Mouse (Mus musculus) cerebellum, adult 11-12 months (tissue): Measurements from ENCODE around the gene Etfrf1.

Experiments used
- DNase-seq: peaks from one replicate; pipeline ENCODE4 v3.0.0; 2022

Gene Etfrf1

GRCm38 (mm10) chr6:145226296-145226695, 15.4 kb downstream of the Etfrf1 start:
- no peak for DNase-seq

- no peak for DNase-seq
These were observed 23.5 kb downstream of the Etfrf1 start for GRCm38 (mm10) chr6:145234391-145234790.

DNA sequence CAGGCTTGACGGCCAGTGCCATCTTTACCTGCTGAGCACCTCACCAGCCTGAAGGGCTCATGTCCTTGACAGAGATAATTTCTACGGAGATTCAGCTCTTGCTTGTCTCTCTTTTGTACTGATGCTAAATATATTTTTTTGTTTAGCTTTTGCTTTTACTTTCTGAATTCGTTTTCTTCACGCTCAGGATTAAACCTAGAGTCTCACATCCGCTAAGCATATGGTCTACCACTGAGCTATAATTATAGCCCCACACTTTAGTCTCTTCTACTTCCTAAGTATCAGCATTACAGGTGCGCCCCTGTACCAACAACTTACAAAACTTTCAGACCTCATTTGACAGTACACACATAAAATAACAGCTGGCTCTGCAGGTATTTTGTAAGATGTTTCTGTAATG, 24.4 kb downstream of the Etfrf1 start:
- no peak for DNase-seq

- DNase-seq, result no peak
These were observed 26.2 kb downstream of the Etfrf1 start for GRCm38 (mm10) chr6:145237148-145237547.

DNA sequence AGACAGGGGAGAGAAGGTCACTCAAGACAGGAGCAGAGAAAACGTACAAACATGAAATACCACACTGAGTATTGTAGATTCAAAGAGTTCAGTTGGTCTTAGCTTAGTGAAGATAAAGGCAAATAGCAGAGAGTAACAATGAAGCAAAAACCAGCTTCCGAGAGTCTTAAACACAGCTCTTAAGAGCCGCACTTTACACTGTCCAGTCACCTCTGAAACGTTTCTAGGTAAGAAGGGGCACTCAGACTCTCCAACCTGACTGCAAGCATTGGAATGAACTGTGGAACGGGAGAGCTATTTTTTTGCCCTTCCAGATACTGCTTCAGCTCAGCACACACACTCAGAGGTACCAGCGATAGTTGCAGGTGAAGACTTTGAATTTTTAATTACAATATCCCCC, 29.4 kb downstream of the Etfrf1 start:
- DNase-seq, result no peak

- no peak for DNase-seq
These were observed 31.6 kb downstream of the Etfrf1 start for GRCm38 (mm10) chr6:145242521-145242920.

DNA sequence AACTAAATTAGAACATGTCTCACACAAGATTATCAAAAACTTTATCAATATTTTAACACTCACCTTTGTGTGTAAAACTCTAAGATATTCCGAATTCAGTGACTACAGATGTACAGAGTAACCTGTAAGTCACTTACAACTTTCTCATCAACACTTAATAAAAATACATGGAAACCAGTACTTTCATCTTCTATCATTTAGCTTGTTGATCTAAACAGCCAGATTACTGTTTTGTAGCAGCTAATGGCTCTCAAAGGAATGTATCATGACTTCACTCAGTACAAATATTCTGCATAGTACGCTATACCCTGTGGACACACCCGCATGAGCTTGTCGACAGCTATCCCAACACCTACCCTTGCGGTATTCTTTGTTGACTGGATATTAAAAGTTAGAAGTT, 35.9 kb downstream of the Etfrf1 start:
- no peak for DNase-seq

DNA sequence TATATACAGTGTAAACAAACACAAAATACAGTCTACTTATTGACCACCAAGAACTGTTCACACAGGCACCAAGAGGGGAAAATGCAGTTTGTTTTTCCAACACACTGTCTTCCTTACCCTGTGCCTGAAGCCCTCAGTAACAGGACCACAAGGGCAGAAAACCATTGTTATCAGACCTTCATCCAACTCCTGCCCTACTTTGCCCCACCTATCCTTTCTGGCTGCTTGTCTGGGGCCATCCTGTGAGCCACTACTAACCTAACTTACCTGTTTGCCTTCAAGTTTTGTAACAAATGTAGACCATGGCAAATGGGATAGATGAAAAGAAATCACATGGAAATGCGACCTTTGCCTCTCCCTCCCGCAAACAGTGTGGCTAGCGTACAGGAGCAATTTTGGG, 37.0 kb downstream of the Etfrf1 start:
- no peak for DNase-seq

GRCm38 (mm10) chr6:145249291-145250184, 38.6 kb downstream of the Etfrf1 start:
- DNase-seq, result peak; percentile 72

DNA sequence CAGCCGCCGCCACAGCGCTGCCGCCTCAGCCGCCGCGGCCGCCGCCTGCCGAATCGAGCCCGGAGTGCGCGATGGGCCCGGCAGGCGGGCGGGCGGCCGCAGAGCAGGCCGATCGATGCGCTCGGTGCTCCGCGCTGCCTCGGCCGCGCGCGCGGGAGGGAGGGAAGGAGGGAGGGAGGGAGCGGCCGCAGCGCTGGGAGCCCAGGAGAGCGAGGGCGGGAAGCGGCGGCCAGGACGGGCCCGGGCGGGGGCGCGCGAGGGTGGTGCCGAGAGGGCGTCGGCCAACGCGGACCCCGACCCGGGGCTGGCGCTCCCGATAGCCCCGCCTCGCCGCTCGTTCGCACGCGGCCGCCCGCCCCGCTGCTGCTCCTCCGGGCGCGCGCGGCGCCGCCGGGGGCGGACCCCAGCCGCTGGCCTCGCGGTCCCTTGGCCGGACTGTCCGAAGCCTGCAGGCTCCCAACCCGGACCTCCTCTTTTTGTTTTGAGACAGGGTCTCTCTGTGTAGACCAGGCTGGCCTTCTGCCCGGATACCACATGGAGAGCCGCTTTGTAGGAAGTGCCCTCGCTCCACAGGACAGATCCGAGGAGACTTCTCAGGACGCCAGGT, 39.4 kb downstream of the Etfrf1 start, which contains the start of gene Kras:
Kras (minus strand) TSS at position 55 of the 607 bp plus-strand sequence.
- peak; percentile 89 for DNase-seq

- DNase-seq, result no peak
These were observed 39.9 kb downstream of the Etfrf1 start for GRCm38 (mm10) chr6:145250820-145251219.

DNA sequence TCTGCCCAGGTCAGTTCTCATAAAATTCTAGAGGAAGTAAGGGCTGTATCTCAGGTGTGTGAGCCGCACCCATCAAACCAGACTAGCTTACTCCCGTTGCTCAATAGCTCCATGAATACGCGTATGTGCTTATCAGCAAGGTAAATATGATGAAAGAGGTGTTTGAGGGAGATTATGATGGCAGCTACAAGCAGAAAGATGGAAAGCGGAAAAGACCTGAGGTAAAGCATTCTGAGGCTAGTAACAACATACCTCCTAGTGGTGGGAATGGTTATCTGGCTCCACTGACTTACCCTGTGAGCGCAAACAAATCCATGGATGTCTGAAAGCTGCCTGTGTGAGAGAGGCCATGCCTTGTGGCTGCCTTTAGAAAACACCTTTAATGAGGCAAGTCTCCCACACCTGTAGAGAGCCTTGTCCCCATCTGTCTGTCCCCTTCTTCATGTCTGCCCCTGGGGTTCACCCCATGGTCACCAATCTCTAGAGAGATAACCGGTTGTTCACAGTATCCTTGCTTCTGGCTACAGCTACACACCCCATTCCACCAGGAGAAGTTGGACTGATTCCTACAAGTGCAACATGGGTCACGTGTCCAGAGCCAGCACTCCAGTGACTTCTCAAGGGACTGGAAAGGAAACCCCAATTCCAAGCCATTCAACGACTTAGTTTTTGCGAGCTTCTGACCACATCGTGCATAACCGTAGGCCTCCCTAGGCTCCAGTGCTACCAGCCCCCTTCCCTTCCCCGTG, 45.2 kb downstream of the Etfrf1 start:
- no peak for DNase-seq

DNA sequence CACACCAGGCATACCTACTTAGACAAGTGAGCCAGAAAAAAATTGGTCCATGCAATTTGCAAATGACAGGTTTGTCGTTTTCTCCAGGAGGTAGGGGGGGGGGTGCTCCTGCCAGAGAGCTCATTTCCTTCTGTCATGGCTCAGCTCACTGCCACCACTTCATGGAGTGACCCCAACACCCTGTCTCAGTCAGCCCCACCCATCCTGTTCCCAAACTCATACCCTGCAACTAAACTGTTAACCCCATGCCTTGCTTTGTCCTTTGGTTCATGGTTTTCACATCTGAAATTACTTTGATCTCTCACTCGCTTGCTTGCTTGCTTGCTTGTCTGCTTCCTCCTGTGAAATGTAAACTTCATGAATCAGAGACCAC, 45.8 kb downstream of the Etfrf1 start:
- no peak for DNase-seq

DNA sequence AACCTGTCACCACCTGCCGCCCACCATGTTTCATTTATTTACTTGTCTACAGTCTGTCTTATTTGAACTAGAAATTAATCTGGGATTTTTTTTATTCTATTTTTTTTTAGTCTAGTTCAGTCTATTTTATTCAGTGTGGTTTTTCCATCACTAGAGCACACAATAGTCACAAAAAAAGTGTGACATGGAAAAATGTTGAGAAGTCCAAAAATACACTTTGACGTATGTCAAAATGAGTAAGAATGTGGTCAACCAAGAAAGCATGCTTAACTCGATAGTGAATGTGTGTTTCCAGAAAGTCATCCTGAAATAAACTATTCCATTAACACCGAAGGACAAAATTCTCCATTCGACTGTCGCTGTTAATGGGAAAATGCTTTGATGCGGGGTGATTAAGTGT, 51.4 kb downstream of the Etfrf1 start:
- no peak for DNase-seq
